Mouse (Mus musculus) stomach, embryonic 15.5 days (tissue): ENCODE results near the gene Ubap1. TPM values are rescaled to one million over a fixed set of nuclear protein-coding genes. Genes with fewer than 3 reads are reported as not detected.

ENCODE experiments used
- ATAC-seq: fragments of 200-750 bp; cut with Nextera tagmentation; 2 replicates; pipeline ENCODE4 v1.8.0; 2017; ENCODE audit warnings: low read depth, moderate number of reproducible peaks, moderate TSS enrichment; ENCODE audit not compliant: insufficient read depth, low FRiP score
- H3K27ac ChIP-seq: fragments of 300-500 bp; sonication (generic); 2 replicates; pipeline ENCODE4 v1.5.1; 2015; ENCODE audit warnings: mild to moderate bottlenecking, inconsistent platforms
- H3K27me3 ChIP-seq: fragments of 300-500 bp; sonication (generic); replicated peaks from 2 replicates; pipeline ENCODE4 v1.6.1; 2015; ENCODE audit warnings: inconsistent platforms
- H3K36me3 ChIP-seq: fragments of 300-500 bp; sonication (generic); 2 replicates; pipeline ENCODE4 v1.6.1; 2015; ENCODE audit warnings: inconsistent platforms
- H3K4me1 ChIP-seq: fragments of 300-500 bp; sonication (generic); 2 replicates; pipeline ENCODE4 v1.6.1; 2015; ENCODE audit warnings: inconsistent platforms
- H3K4me2 ChIP-seq: fragments of 300-500 bp; sonication (generic); 2 replicates; pipeline ENCODE4 v1.6.1; 2015; ENCODE audit warnings: mild to moderate bottlenecking, inconsistent platforms
- H3K4me3 ChIP-seq: fragments of 300-500 bp; sonication (generic); replicated peaks from 2 replicates; pipeline ENCODE4 v1.5.1; 2015; ENCODE audit warnings: inconsistent platforms
- H3K9ac ChIP-seq: fragments of 300-500 bp; sonication (generic); 2 replicates; pipeline ENCODE4 v1.6.1; 2015; ENCODE audit warnings: inconsistent platforms
- H3K9me3 ChIP-seq: fragments of 300-500 bp; sonication (generic); 2 replicates; pipeline ENCODE4 v1.6.1; 2016; ENCODE audit warnings: inconsistent platforms
- WGBS: fragments of 180-500 bp; shearing (Covaris S2); methylation state at CpG from one replicate; pipeline ENCODE4 v1.1.7; 2015; 5-methylcytosine and 5-hydroxymethylcytosine counted together
- polyA plus RNA-seq: library from polyadenylated mRNA; unstranded; fragments of >200 nt; fragmentation: Nextera tagmentation; extraction: Ambion mirVana; gene quantifications from 2 replicates; pipeline ENCODE4 v1.2.1, GENCODE M21; 2015

Ubap1 gene
- polyA plus RNA-seq, 1 experiment from 2014 or later, result 48.9 TPM

- Histone ChIP-seq H3K27me3 (no peaks in the 10 kb centered on the region), H3K4me1 (no peaks in the 10 kb centered on the region), H3K4me3 (no peak overlapping the region), H3K4me2 (no peak overlapping the region), H3K9me3 (no peaks in the 10 kb centered on the region), H3K27ac (no peak overlapping the region), H3K9ac (no peak overlapping the region), H3K36me3 (no peaks in the 10 kb centered on the region)
- WGBS, result 68% methylated on average over 4 of the region's 4 CpGs
- no peak for ATAC-seq
Observed at GRCm38 (mm10) chr4:41329481-41329880, 19.3 kb upstream of the Ubap1 start.

GRCm38 (mm10) chr4:41331085-41331484 is 17.7 kb upstream of the Ubap1 start:
- Histone ChIP-seq H3K9me3 (no peaks in the 10 kb centered on the region), H3K4me3 (no peak overlapping the region), H3K27ac (no peak overlapping the region), H3K4me2 (no peak overlapping the region), H3K36me3 (no peaks in the 10 kb centered on the region), H3K9ac (no peak overlapping the region), H3K27me3 (no peaks in the 10 kb centered on the region), H3K4me1 (no peaks in the 10 kb centered on the region)
- ATAC-seq, result peak; percentile 89; the same call in 1 of the 2 replicates
- WGBS, result 64% methylated on average over 3 of the region's 3 CpGs

GRCm38 (mm10) chr4:41331698-41332421 is 16.9 kb upstream of the Ubap1 start:
- no peak overlapping the region for H3K9ac ChIP-seq
- 0 out of 2 replicates have a peak, but pooled peaks have one; percentile 45 for ATAC-seq
- 78% methylated on average over 9 of the region's 9 CpGs for WGBS

GRCm38 (mm10) chr4:41336546-41336945 is 12.2 kb upstream of the Ubap1 start:
- Histone ChIP-seq H3K4me3 (no peak overlapping the region), H3K4me2 (no peak overlapping the region), H3K4me1 (no peaks in the 10 kb centered on the region), H3K36me3 (no peaks in the 10 kb centered on the region), H3K27me3 (no peaks in the 10 kb centered on the region), H3K9ac (no peak overlapping the region), H3K9me3 (no peaks in the 10 kb centered on the region), H3K27ac (no peak overlapping the region)
- ATAC-seq, result peak; percentile 35; the same call in 1 of the 2 replicates

More at GRCm38 (mm10) chr4:41331698-41332421, 16.9 kb upstream of the Ubap1 start:
- Histone ChIP-seq H3K36me3 (no peaks in the 10 kb centered on the region), H3K27ac (no peak overlapping the region), H3K4me1 (no peaks in the 10 kb centered on the region), H3K4me3 (no peak overlapping the region), H3K4me2 (no peak overlapping the region), H3K9me3 (no peaks in the 10 kb centered on the region), H3K27me3 (no peaks in the 10 kb centered on the region)

GRCm38 (mm10) chr4:41340912-41341550 is 7.8 kb upstream of the Ubap1 start:
- H3K27ac ChIP-seq, result no peak overlapping the region
- no peaks in the 10 kb centered on the region for H3K36me3 ChIP-seq
- H3K9me3 ChIP-seq, result no peaks in the 10 kb centered on the region
- 78% methylated on average over 11 of the region's 11 CpGs for WGBS
- no peaks in the 10 kb centered on the region for H3K4me1 ChIP-seq
- H3K27me3 ChIP-seq, result no peaks in the 10 kb centered on the region
- no peak for ATAC-seq
- no peak overlapping the region for H3K9ac ChIP-seq
- H3K4me3 ChIP-seq, result no peak overlapping the region
- no peak overlapping the region for H3K4me2 ChIP-seq

- 68% methylated on average over 2 of the region's 2 CpGs for WGBS
- H3K9ac ChIP-seq, result no peak overlapping the region
- no peak overlapping the region for H3K27ac ChIP-seq
- no peaks in the 10 kb centered on the region for H3K9me3 ChIP-seq
- H3K27me3 ChIP-seq, result no peaks in the 10 kb centered on the region
- no peak overlapping the region for H3K4me2 ChIP-seq
- peaks cover 14% of the 10 kb centered on the region; the same call in 1 of the 2 replicates for H3K4me1 ChIP-seq
- H3K4me3 ChIP-seq, result no peak overlapping the region
- no peaks in the 10 kb centered on the region for H3K36me3 ChIP-seq
- no peak for ATAC-seq
Observed at GRCm38 (mm10) chr4:41346011-41346410, 2.8 kb upstream of the Ubap1 start.

GRCm38 (mm10) chr4:41347839-41348238 is 957 bp upstream of the Ubap1 start:
- 23% methylated on average over 4 of the region's 5 CpGs for WGBS
- no peak for ATAC-seq

GRCm38 (mm10) chr4:41349199-41349591 is 399 bp downstream of the Ubap1 start:
- Histone ChIP-seq H3K4me1 (peaks cover 14% of the 10 kb centered on the region; the same call in 1 of the 2 replicates), H3K9ac (peak overlapping the region; percentile 67), H3K4me2 (peak overlapping the region; percentile 66), H3K27ac (peak overlapping the region; percentile 97), H3K4me3 (peak overlapping the region; percentile 79), H3K27me3 (no peaks in the 10 kb centered on the region), H3K9me3 (no peaks in the 10 kb centered on the region), H3K36me3 (peaks cover 3% of the 10 kb centered on the region; the same call in 1 of the 2 replicates)
- ATAC-seq, result peak; percentile 59; the same call in 1 of the 2 replicates
- WGBS, result 0% methylated on average over 28 of the region's 28 CpGs

More at GRCm38 (mm10) chr4:41347839-41348238, 957 bp upstream of the Ubap1 start:
- Histone ChIP-seq H3K9me3 (no peaks in the 10 kb centered on the region), H3K27me3 (no peaks in the 10 kb centered on the region), H3K4me3 (no peak overlapping the region), H3K27ac (peak overlapping the region; percentile 11; the same call in 1 of the 2 replicates), H3K9ac (no peak overlapping the region), H3K4me2 (peak overlapping the region; percentile 66), H3K36me3 (peaks cover 3% of the 10 kb centered on the region; the same call in 1 of the 2 replicates), H3K4me1 (peaks cover 14% of the 10 kb centered on the region; the same call in 1 of the 2 replicates)

- H3K4me2 ChIP-seq, result no peak overlapping the region
- WGBS, result 92% methylated on average over 4 of the region's 4 CpGs
- no peaks in the 10 kb centered on the region for H3K27me3 ChIP-seq
- no peak overlapping the region for H3K9ac ChIP-seq
- H3K27ac ChIP-seq, result no peak overlapping the region
- H3K36me3 ChIP-seq, result peaks cover 8% of the 10 kb centered on the region
- no peak overlapping the region for H3K4me3 ChIP-seq
- no peak for ATAC-seq
- no peaks in the 10 kb centered on the region for H3K9me3 ChIP-seq
- peaks cover 9% of the 10 kb centered on the region; the same call in 1 of the 2 replicates for H3K4me1 ChIP-seq
Observed at GRCm38 (mm10) chr4:41352758-41353157, 4.0 kb downstream of the Ubap1 start.

GRCm38 (mm10) chr4:41353265-41353664 is 4.5 kb downstream of the Ubap1 start:
- Histone ChIP-seq H3K27me3 (no peaks in the 10 kb centered on the region), H3K9ac (no peak overlapping the region), H3K4me1 (peaks cover 4% of the 10 kb centered on the region; the same call in 1 of the 2 replicates), H3K4me3 (no peak overlapping the region), H3K36me3 (peaks cover 8% of the 10 kb centered on the region), H3K27ac (no peak overlapping the region), H3K4me2 (no peak overlapping the region), H3K9me3 (no peaks in the 10 kb centered on the region)
- ATAC-seq, result no peak
- WGBS, result 88% methylated on average over 1 of the region's 1 CpGs

- no peak overlapping the region for H3K4me3 ChIP-seq
- no peak overlapping the region for H3K4me2 ChIP-seq
- H3K9ac ChIP-seq, result no peak overlapping the region
- WGBS, result 80% methylated on average over 2 of the region's 2 CpGs
- H3K27me3 ChIP-seq, result no peaks in the 10 kb centered on the region
- H3K36me3 ChIP-seq, result peaks cover 5% of the 10 kb centered on the region
- H3K9me3 ChIP-seq, result no peaks in the 10 kb centered on the region
- H3K27ac ChIP-seq, result no peak overlapping the region
- no peaks in the 10 kb centered on the region for H3K4me1 ChIP-seq
- no peak for ATAC-seq
Observed at GRCm38 (mm10) chr4:41357154-41357553, 8.4 kb downstream of the Ubap1 start.

GRCm38 (mm10) chr4:41358669-41359068 is 9.9 kb downstream of the Ubap1 start:
- H3K9ac ChIP-seq, result no peak overlapping the region
- no peak overlapping the region for H3K27ac ChIP-seq
- H3K4me1 ChIP-seq, result no peaks in the 10 kb centered on the region
- H3K4me2 ChIP-seq, result no peak overlapping the region
- H3K4me3 ChIP-seq, result no peak overlapping the region
- WGBS, result 86% methylated on average over 2 of the region's 2 CpGs
- ATAC-seq, result no peak
- no peaks in the 10 kb centered on the region for H3K27me3 ChIP-seq
- no peaks in the 10 kb centered on the region for H3K9me3 ChIP-seq
- peaks cover 5% of the 10 kb centered on the region for H3K36me3 ChIP-seq
